Mouse (Mus musculus): Measurements from ENCODE around the gene Casp7.

DNA sequence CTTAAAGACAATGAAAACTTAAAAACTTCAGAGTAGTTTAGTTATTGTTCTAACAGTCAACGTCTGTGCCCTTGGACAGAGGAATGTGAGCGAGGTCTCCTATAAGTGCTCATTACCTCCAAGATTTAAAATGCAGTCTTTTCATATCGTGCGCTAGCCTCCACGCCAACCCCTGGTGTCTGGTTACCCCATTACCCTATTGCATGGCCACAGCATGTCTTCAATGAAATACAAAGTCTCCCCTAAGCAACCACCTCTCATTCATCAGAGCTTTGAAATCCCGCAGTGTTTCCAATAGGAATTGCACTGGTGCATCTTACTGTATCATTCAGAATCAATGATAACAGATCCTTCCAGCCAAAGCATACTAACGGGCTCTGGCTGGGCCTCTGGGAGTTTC lies 24.7 kb upstream of the Casp7 start:
- TF ChIP-seq CTCF (IDR thresholded peaks at IDR 0.05; ENCODE audit: extremely low read depth, insufficient read depth, insufficient read length, insufficient replicate concordance) (no peak), POLR2A (IDR thresholded peaks at IDR 0.05; ENCODE audit: low read depth, low read length) (no peak)
